In the genomic region with DNA sequence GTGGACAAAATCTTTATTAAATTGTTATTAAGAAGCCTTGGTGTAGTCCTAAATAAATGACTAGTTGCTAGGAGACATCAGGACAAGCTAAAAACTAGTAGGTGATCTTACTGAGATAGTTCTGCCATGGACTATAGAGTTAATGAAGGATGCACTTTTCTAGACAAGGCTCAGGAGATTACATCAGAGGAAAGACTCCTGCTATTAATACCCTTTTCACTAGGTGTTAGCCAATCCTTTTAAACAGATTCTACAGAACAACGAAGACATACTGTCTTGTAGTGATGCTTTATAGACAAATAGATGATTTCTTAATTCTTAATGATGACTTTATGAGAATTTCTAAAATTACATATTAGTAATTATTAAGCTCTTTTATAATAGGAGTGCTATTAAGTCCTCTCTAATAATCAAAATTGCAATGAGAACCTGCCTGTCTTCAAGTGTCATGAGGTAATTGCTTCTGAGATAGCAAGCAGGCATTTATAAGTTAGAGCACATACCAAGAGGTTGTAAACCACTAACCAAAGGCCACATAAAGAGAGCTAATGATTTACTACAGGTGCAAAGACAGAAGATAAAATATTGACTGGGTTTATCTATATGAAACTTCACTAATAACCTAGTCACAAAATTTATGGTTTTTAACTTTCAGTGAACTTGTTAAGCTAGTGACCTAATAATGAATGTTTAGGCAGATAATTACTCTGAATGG, we compare ENCODE assay signal across 30 mouse cellular contexts.
"Had no signal": no experiment of that assay in that cellular context is flagged by ENCODE, and none has a peak within 500 bp of the region (broad histone marks: within the 10 kb centered on the region; RNA-seq: fewer than 3 reads in every experiment).

No protein-coding gene starts in this region.

- ATAC-seq: liver, embryonic 12.5 days; liver, postnatal 0 days; lung, postnatal 0 days; midbrain, embryonic 15.5 days; midbrain, embryonic 16.5 days had no signal

- H3K27me3 ChIP-seq: limb, embryonic 12.5 days; limb, embryonic 13.5 days; limb, embryonic 15.5 days; liver, embryonic 12.5 days; liver, embryonic 13.5 days; liver, embryonic 15.5 days; lung, embryonic 15.5 days; megakaryocyte, embryonic 14.5 days; midbrain, embryonic 12.5 days; midbrain, embryonic 15.5 days; neural tube, embryonic 12.5 days had no signal

- H3K9ac ChIP-seq: limb, embryonic 12.5 days; limb, embryonic 13.5 days; limb, embryonic 15.5 days; liver, embryonic 12.5 days; liver, embryonic 13.5 days; liver, embryonic 14.5 days; liver, embryonic 15.5 days; liver, postnatal 0 days; lung, embryonic 14.5 days; lung, embryonic 15.5 days; midbrain, embryonic 12.5 days; midbrain, embryonic 15.5 days; neural tube, embryonic 12.5 days had no signal

- H3K4me1 ChIP-seq: limb, embryonic 10.5 days; limb, embryonic 12.5 days; limb, embryonic 13.5 days; limb, embryonic 15.5 days; liver, embryonic 12.5 days; liver, embryonic 13.5 days; liver, embryonic 15.5 days; lung, embryonic 15.5 days; megakaryocyte, embryonic 14.5 days; midbrain, embryonic 10.5 days; midbrain, embryonic 12.5 days; midbrain, embryonic 15.5 days; neural tube, embryonic 12.5 days had no signal

- H3K4me3 ChIP-seq: limb, embryonic 10.5 days; limb, embryonic 12.5 days; limb, embryonic 13.5 days; limb, embryonic 15.5 days; liver, embryonic 12.5 days; liver, embryonic 13.5 days; liver, embryonic 15.5 days; lung, embryonic 15.5 days; megakaryocyte, embryonic 14.5 days; midbrain, embryonic 10.5 days; midbrain, embryonic 12.5 days; midbrain, embryonic 15.5 days; myocyte; neural tube, embryonic 12.5 days had no signal

- H3K9me3 ChIP-seq: limb, embryonic 10.5 days; limb, embryonic 12.5 days; limb, embryonic 13.5 days; limb, embryonic 15.5 days; liver, embryonic 12.5 days; liver, embryonic 13.5 days; liver, embryonic 15.5 days; lung, embryonic 15.5 days; megakaryocyte, embryonic 14.5 days; midbrain, embryonic 10.5 days; midbrain, embryonic 12.5 days; midbrain, embryonic 15.5 days; neural tube, embryonic 12.5 days had no signal

- H3K4me2 ChIP-seq: limb, embryonic 12.5 days; limb, embryonic 13.5 days; limb, embryonic 15.5 days; liver, embryonic 11.5 days; liver, embryonic 12.5 days; liver, embryonic 13.5 days; liver, embryonic 15.5 days; lung, embryonic 14.5 days; lung, embryonic 15.5 days; midbrain, embryonic 11.5 days; midbrain, embryonic 12.5 days; midbrain, embryonic 15.5 days; neural tube, embryonic 12.5 days had no signal

- H3K36me3 ChIP-seq: limb, embryonic 10.5 days; limb, embryonic 12.5 days; limb, embryonic 13.5 days; limb, embryonic 15.5 days; liver, embryonic 12.5 days; liver, embryonic 13.5 days; liver, embryonic 15.5 days; lung, embryonic 15.5 days; midbrain, embryonic 10.5 days; midbrain, embryonic 12.5 days; midbrain, embryonic 15.5 days; neural tube, embryonic 12.5 days had no signal

- DNase-seq: left cerebral cortex, postnatal 4 days; liver; liver, embryonic 13.5 days; liver, postnatal 0 days; lung, adult 18-20 months; lung, adult 2 months; lung, embryonic 14.5 days; lung, postnatal 14 days; lung, postnatal 36 days; lung, postnatal 4 days; midbrain, embryonic 14.5 days had no signal

- H3K27ac ChIP-seq: limb, embryonic 10.5 days; limb, embryonic 12.5 days; limb, embryonic 13.5 days; limb, embryonic 15.5 days; liver, embryonic 12.5 days; liver, embryonic 13.5 days; liver, embryonic 14.5 days; liver, embryonic 15.5 days; lung, embryonic 15.5 days; macrophage; midbrain, embryonic 10.5 days; midbrain, embryonic 12.5 days; midbrain, embryonic 15.5 days; neural tube, embryonic 12.5 days had no signal
